Mouse (Mus musculus): ENCODE data around the gene Slc22a17.

DNA sequence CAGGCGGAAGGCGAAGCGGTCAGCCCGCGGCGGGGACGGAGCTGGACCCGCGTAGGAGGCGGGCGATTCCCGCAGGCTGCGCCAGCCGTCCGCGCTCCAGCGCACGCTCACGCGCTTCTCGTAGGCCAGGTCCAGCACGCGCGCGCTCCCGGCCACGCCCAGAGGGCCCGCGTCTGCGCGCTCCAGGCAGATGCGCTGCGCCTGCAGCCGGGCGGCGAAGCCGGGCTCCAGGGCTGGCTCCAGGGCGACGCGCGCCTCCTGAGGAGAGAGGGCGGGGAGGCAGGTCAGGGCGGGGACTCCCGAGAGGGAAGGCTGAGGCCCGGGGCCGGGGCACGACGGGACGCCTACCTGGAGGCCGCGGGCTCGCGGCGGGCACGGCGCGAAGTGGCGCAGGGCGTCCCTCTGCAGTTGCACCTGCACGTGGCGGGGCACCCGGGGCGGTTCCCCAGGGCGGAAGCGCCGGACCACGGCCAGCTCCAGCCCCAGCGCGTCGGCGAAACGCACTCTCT is 36.3 kb downstream of the Slc22a17 start:
- peak; percentile 100 for TF ChIP-seq POLR2A (IDR thresholded peaks at IDR 0.05; ENCODE audit: borderline replicate concordance, extremely low read depth, insufficient read depth, insufficient read length, poor library complexity, severe bottlenecking)
- TF ChIP-seq CTCF (IDR thresholded peaks at IDR 0.05; ENCODE audit: borderline replicate concordance, extremely low read depth, insufficient read depth, insufficient read length) = no peak

Measured in brain, embryonic 14.5 days (tissue).